Mouse (Mus musculus): Measurements from ENCODE around the gene Gnaq.

- TF ChIP-seq POLR2A (IDR thresholded peaks at IDR 0.05; ENCODE audit: borderline replicate concordance, low read depth, low read length) = no peak
- no peak for TF ChIP-seq CTCF (IDR thresholded peaks at IDR 0.05; ENCODE audit: low read depth, low read length)
Measured at GRCm38 (mm10) chr19:16378565-16378964, 245.9 kb downstream of the Gnaq start.

Measured in bone marrow macrophage, adult 2 months (primary cell).